In the genomic region with DNA sequence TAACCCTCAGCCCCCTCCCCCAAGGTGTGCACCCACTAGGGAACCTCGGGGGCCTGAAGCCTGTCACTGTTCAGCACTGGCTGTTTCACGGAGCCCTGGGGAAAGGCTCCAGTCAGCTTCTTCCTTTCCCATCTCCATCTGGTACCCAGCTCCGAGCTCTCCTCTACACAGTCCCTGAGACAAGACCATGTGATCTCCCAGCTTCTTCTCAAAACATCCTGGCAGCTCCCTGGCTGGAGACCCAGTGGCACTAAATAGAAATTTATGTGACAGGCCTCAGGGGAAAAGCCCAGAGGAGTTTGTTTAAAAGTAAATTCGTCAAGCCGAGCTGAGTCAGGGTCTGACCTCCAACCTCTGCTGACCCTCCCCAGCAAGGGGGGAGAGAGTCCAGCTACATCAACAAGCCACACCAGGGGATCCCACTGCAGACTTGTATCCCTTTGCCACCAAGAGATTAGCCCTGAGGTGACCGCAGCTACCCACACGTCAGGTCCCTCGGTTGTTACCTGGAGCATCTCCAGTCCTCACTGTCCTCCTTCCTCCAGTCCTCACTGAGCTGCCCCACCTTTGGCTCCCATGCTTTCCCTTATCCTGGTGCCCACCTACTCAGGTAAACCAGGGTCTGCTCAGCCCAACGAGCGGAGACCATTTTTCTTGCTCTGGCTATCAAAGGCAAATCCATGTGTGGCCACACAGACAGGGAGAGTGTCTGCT, we compare ENCODE assay signal across 12 mouse cellular contexts.
DNase-seq lines count a peak whose midpoint lies in the region; ATAC-seq and TF ChIP-seq lines count a peak whose summit lies in the region.
"Had no signal": no experiment of that assay in that cellular context is flagged by ENCODE, and none has a peak within 500 bp of the region (broad histone marks: within the 10 kb centered on the region; RNA-seq: fewer than 3 reads in every experiment).

No protein-coding gene starts in this region.

- no peaks in the 10 kb centered on the region for H3K4me1 ChIP-seq in forebrain, embryonic 15.5 days
- no peaks in the 10 kb centered on the region for H3K4me1 ChIP-seq in forebrain, embryonic 13.5 days
- peaks cover 60% of the 10 kb centered on the region for H3K4me1 ChIP-seq in limb, embryonic 10.5 days

- ATAC-seq in forebrain, embryonic 15.5 days (replicated peaks) = 0 out of 2 replicates have a peak, but pooled peaks have one; percentile 26
- ATAC-seq in forebrain, embryonic 13.5 days = no peak
- ATAC-seq in monocyte, adult 5-6 weeks (replicated peaks; ENCODE audit: insufficient number of reproducible peaks, low FRiP score, low TSS enrichment, poor library complexity, severe bottlenecking) = no peak

- no peak overlapping the region for H3K9ac ChIP-seq in forebrain, embryonic 15.5 days (replicated peaks)
- no peak overlapping the region for H3K9ac ChIP-seq in forebrain, embryonic 13.5 days
- H3K9ac ChIP-seq: embryonic facial prominence, embryonic 12.5 days; liver, postnatal 0 days had no signal

- H3K27me3 ChIP-seq in forebrain, embryonic 15.5 days = no peaks in the 10 kb centered on the region
- no peaks in the 10 kb centered on the region for H3K27me3 ChIP-seq in forebrain, embryonic 13.5 days
- no peaks in the 10 kb centered on the region for H3K27me3 ChIP-seq in limb, embryonic 10.5 days (ENCODE audit: low read depth, poor library complexity, severe bottlenecking)
- H3K27me3 ChIP-seq: embryonic facial prominence, embryonic 12.5 days had no signal

- no peak for TF ChIP-seq CTCF in left cerebral cortex, adult 2 months (IDR thresholded peaks at IDR 0.05)

- H3K36me3 ChIP-seq in forebrain, embryonic 15.5 days = no peaks in the 10 kb centered on the region
- no peaks in the 10 kb centered on the region for H3K36me3 ChIP-seq in forebrain, embryonic 13.5 days (ENCODE audit: poor library complexity, severe bottlenecking)
- H3K36me3 ChIP-seq in limb, embryonic 10.5 days = no peaks in the 10 kb centered on the region
- H3K36me3 ChIP-seq: embryonic facial prominence, embryonic 12.5 days; forebrain, embryonic 10.5 days had no signal

- 74% methylated on average over 10 of the region's 10 CpGs for WGBS in forebrain, embryonic 15.5 days
- WGBS in forebrain, embryonic 13.5 days = 83% methylated on average over 10 of the region's 10 CpGs
- 41% methylated on average over 10 of the region's 10 CpGs for WGBS in limb, embryonic 10.5 days

- no peak overlapping the region for H3K27ac ChIP-seq in forebrain, embryonic 15.5 days (replicated peaks)
- H3K27ac ChIP-seq in forebrain, embryonic 13.5 days = no peak overlapping the region
- H3K27ac ChIP-seq in left cerebral cortex, adult 2 months = peak overlapping the region; percentile 45
- H3K27ac ChIP-seq in limb, embryonic 10.5 days = peak overlapping the region; percentile 3; the same call in 1 of the 2 replicates
- H3K27ac ChIP-seq: forebrain, embryonic 10.5 days had no signal

- H3K4me3 ChIP-seq in forebrain, embryonic 15.5 days = no peak overlapping the region
- H3K4me3 ChIP-seq in forebrain, embryonic 13.5 days = no peak overlapping the region
- H3K4me3 ChIP-seq in left cerebral cortex, adult 2 months = no peak overlapping the region
- no peak overlapping the region for H3K4me3 ChIP-seq in limb, embryonic 10.5 days
- H3K4me3 ChIP-seq: embryonic facial prominence, embryonic 12.5 days; forebrain, embryonic 10.5 days had no signal

- intact Hi-C loops in left cerebral cortex, adult 2 months (cut with DNase I) = loop anchor here (5.0 kb wide), 4 partner anchors 71 to 351 kb away; a partner anchor contains a TSS
- intact Hi-C loops in left cerebral cortex, postnatal 4 days (cut with DNase I) = loop anchor here (10.0 kb wide), 1 partner anchor 319 kb away; no protein-coding TSS in a partner anchor

- H3K4me2 ChIP-seq in forebrain, embryonic 15.5 days (replicated peaks) = no peak overlapping the region
- no peak overlapping the region for H3K4me2 ChIP-seq in forebrain, embryonic 13.5 days
- H3K4me2 ChIP-seq: embryonic facial prominence, embryonic 12.5 days had no signal

- DNase-seq in left cerebral cortex, adult 2 months (ENCODE audit: extremely low spot score in 1 of 2, low spot score in 2 of 2) = no peak
- DNase-seq in left cerebral cortex, postnatal 4 days = no peak
- no peak for DNase-seq in limb, embryonic 10.5 days (ENCODE audit: low spot score)
- no peak for DNase-seq in natural killer cell, adult 2 months (ENCODE audit: low spot score in 2 of 2)
- no peak for DNase-seq in lung, postnatal 14 days
- DNase-seq: layer of hippocampus, adult 9-11 months had no signal

- no peaks in the 10 kb centered on the region for H3K9me3 ChIP-seq in forebrain, embryonic 15.5 days
- no peaks in the 10 kb centered on the region for H3K9me3 ChIP-seq in forebrain, embryonic 13.5 days (replicated peaks)
- H3K9me3 ChIP-seq in limb, embryonic 10.5 days (replicated peaks) = no peaks in the 10 kb centered on the region
- H3K9me3 ChIP-seq: embryonic facial prominence, embryonic 12.5 days; forebrain, embryonic 10.5 days had no signal

Comparison
In these comparisons a context has a peak if more than half of its experiments do, and no peak if none do; other contexts are left out.
1. H3K27ac ChIP-seq: peak in left cerebral cortex, adult 2 months (single experiment) and limb, embryonic 10.5 days (single experiment); none in forebrain, embryonic 15.5 days (single experiment) and forebrain, embryonic 13.5 days (single experiment).